Mouse (Mus musculus) embryonic fibroblast, embryonic 13.5 days (primary cell): ENCODE results near the gene Pex10.

ENCODE experiments used
- CTCF ChIP-seq: IDR thresholded peaks from 2 replicates; pipeline ENCODE4 v1.5.1; 2011; ENCODE audit warnings: mild to moderate bottlenecking, control low read depth, low read length, moderate library complexity, borderline replicate concordance; ENCODE audit not compliant: insufficient read depth
- POLR2A ChIP-seq: IDR thresholded peaks from 2 replicates; pipeline ENCODE4 v1.6.1; 2011; ENCODE audit warnings: low read depth, mild to moderate bottlenecking, control low read depth, low read length, moderate library complexity

DNA sequence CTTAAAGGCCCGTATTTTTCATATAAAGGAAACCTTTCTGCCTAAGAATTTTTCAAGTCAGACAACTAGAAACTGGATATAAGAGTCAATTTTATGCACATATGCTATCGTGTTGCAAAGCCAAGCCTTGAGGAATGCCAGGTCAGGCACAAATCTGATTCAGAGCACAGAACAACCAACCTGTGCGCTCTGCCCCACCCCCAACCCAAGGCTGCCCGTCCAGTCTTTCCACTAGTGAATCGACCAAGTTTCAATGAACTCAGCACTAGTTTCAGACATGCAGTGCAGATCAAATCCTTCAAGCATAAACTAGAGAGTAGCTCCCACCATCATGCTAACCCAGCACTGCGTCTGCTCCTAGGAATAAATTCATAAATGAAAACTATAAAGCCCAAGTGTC is 12.8 kb downstream of the Pex10 start:
- TF ChIP-seq CTCF (no peak), POLR2A (no peak)
